Mouse (Mus musculus): ENCODE data around the gene Gpr18. TPM values are rescaled to one million over a fixed set of nuclear protein-coding genes. Genes with fewer than 3 reads are reported as not detected.

The Gpr18 gene
- total RNA-seq (2018; cell fraction: chromatin; rRNA removed), result 1 to 10 TPM in 6 of 26 experiments, under 1 TPM in 8, not detected in 12; 0.33 to 5.1 (median 0.94) TPM
- 10 to 100 TPM in 1 of 26 experiments, 1 to 10 TPM in 14, under 1 TPM in 11; 0.12 to 14.1 (median 2.8) TPM for total RNA-seq (2018; cell fraction: cytosol; rRNA removed)
- total RNA-seq (2018; cell fraction: nucleus; rRNA removed), result 10 to 100 TPM in 1 of 26 experiments, 1 to 10 TPM in 14, under 1 TPM in 1, not detected in 10; 0.44 to 13.9 (median 3.5) TPM
- polyA plus RNA-seq (2018), result 0.20 to 0.28 TPM (median 0.22 TPM) in 3 replicates

- no peaks in the 10 kb centered on the region for H3K79me2 ChIP-seq (ENCODE audit: inconsistent target)
- H3K4me3 ChIP-seq (ENCODE audit: inconsistent target), result no peak within 1 kb of the TSS
- peaks cover 10% of the 10 kb centered on the region; the same call in 1 of the 2 replicates for H3K36me3 ChIP-seq (ENCODE audit: inconsistent target)
- WGBS (ENCODE audit: missing documents), result 17% methylated on average over 8 of the region's 8 CpGs
- peak within 1 kb of the TSS; percentile 18; the same call in 1 of the 2 replicates for H3K27ac ChIP-seq
Observed at GRCm38 (mm10) chr14:121915621-121916020, at the start of gene Gpr18. Gpr18 (minus strand) TSS chr14:121915781.

DNA sequence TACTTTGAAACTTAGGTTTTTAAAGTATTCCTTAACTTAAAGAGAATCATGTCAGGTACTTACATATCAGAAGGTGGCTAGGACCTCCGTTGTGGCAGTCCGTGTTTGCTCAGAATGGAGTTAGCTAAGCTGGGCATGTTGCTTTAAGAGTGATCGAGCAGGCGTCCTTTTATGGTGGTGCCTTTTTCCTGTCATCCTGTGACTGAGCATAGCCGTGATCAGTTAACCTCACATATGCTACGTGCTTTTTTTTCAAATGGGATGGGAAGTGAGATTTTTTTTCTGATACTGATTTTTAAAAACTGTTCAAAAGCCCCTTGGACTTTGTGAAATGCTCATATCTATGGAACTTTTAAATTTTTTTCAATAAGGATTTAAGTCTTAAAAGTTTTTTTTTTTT is 49.4 kb upstream of the Gpr18 start, which contains the start of gene Gpr183:
TSS of gene Gpr183 (minus strand) at position 206 of the 400 bp plus-strand sequence.
- no peaks in the 10 kb centered on the region for H3K36me3 ChIP-seq (ENCODE audit: inconsistent target)
- H3K79me2 ChIP-seq (ENCODE audit: inconsistent target), result peaks cover 60% of the 10 kb centered on the region
- peak within 1 kb of the TSS; percentile 48 for H3K4me3 ChIP-seq (ENCODE audit: inconsistent target)
- 5% methylated on average over 6 of the region's 6 CpGs for WGBS (ENCODE audit: missing documents)
- peak within 1 kb of the TSS; percentile 80 for H3K27ac ChIP-seq

DNA sequence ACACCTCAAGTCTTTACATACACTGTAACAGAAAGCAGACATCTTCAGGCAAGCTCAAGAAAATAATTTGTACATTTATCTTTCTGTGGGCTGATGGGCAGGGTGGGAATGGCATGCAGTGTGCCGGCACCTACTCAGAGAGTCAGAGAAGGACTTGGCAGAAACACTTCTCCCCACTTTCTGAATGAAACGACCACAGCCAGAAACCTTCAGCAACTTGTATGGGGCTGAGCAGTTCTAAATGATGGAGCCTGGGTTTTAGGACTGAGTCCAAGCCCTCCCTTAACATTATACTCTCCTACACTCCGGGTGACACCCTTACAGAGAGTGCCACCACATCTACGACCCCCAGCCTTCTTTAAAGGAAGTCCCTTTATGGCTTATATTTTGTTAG is 48.4 kb upstream of the Gpr18 start:
- Histone ChIP-seq H3K4me3 (ENCODE audit: inconsistent target) (peak overlapping the region; percentile 48), H3K27ac (peak overlapping the region; percentile 80), H3K36me3 (ENCODE audit: inconsistent target) (no peaks in the 10 kb centered on the region), H3K79me2 (ENCODE audit: inconsistent target) (peaks cover 70% of the 10 kb centered on the region)
- 26% methylated on average over 4 of the region's 4 CpGs for WGBS (ENCODE audit: missing documents)

- WGBS (ENCODE audit: missing documents), result 79% methylated on average over 9 of the region's 9 CpGs
- peaks cover 75% of the 10 kb centered on the region for H3K79me2 ChIP-seq (ENCODE audit: inconsistent target)
- no peaks in the 10 kb centered on the region for H3K36me3 ChIP-seq (ENCODE audit: inconsistent target)
- peak overlapping the region; percentile 48 for H3K4me3 ChIP-seq (ENCODE audit: inconsistent target)
- H3K27ac ChIP-seq, result peak overlapping the region; percentile 80
Observed at GRCm38 (mm10) chr14:121963251-121963941, 47.8 kb upstream of the Gpr18 start.

DNA sequence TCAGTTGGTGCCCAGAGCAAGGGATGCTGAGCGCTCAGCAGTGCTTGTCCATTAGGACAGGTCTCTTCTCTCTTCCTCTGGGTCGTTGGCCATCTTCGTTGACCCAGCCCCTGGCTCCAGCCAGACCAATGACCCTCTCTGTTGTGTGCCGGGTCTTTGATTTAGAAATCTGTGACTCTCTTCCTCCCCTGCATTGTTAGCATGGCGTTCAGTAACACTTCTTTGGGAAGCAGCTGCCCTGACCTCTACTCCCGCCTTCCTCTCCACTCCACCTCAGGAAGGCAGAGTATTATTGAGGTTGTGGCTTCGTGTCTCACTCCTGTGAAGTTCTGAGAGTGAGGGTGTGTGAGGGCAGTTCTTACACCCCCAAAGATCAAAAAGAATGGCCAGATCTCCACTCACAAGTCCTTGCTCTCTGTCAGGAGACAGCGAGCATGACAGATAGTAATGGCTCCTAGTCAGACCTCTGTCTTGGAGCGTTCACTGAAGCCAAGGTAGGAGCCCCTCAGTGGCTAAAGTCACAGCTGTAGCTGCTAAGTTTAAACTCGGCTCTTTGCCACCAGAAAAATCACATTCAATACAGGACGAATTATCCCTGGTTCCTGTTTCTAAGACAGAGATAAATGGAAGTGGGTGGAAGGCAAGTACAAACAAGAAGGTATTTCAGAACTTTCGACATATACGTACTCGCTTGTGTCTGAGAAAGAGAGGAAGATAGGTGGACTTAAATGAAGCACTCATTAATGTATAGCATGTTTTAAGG is 46.7 kb upstream of the Gpr18 start:
- Histone ChIP-seq H3K36me3 (ENCODE audit: inconsistent target) (no peaks in the 10 kb centered on the region), H3K4me3 (ENCODE audit: inconsistent target) (peak overlapping the region; percentile 48; the same call in 1 of the 2 replicates), H3K27ac (peak overlapping the region; percentile 80), H3K79me2 (ENCODE audit: inconsistent target) (peaks cover 86% of the 10 kb centered on the region)
- WGBS (ENCODE audit: missing documents), result 56% methylated on average over 14 of the region's 14 CpGs

DNA sequence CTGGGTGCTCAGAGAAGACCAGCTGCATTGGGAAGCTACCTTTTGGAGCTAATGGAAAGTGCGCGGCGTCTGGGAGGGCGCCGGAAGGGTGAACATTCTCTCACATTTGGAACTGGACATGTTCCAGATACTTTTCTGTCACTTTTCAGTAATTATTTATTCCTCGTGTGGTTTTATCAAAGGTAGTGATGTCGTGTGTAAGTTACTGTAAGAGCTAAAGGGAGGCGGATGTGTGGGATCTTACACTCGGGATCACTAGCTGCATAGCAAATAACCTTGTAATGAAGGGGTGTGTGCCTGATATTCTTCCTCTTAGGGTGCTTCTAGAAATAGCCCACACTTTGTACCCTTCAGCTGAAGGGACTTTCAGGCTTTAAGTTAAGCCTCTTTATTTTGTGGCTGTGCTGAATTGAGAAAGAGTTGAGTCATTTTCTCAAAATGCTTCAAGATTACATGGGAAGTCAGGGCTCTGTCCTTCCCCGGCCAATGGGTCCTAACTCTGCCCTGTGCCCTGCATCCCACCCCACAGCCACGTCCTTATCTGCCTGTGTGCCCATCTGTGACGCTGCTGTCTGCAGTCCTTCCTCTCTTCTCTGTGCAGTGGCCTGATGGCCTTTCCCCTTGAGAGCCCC is 46.0 kb upstream of the Gpr18 start:
- no peak overlapping the region; the same call in 1 of the 2 replicates for H3K4me3 ChIP-seq (ENCODE audit: inconsistent target)
- peaks cover 93% of the 10 kb centered on the region for H3K79me2 ChIP-seq (ENCODE audit: inconsistent target)
- WGBS (ENCODE audit: missing documents), result 60% methylated on average over 12 of the region's 12 CpGs
- no peaks in the 10 kb centered on the region for H3K36me3 ChIP-seq (ENCODE audit: inconsistent target)
- peak overlapping the region; percentile 80 for H3K27ac ChIP-seq

GRCm38 (mm10) chr14:121960997-121961396 is 45.4 kb upstream of the Gpr18 start:
- H3K27ac ChIP-seq, result peak overlapping the region; percentile 80
- no peak overlapping the region for H3K4me3 ChIP-seq (ENCODE audit: inconsistent target)
- H3K79me2 ChIP-seq (ENCODE audit: inconsistent target), result peaks cover 99% of the 10 kb centered on the region
- no peaks in the 10 kb centered on the region for H3K36me3 ChIP-seq (ENCODE audit: inconsistent target)
- 91% methylated on average over 6 of the region's 6 CpGs for WGBS (ENCODE audit: missing documents)

GRCm38 (mm10) chr14:121960531-121960930 is 45.0 kb upstream of the Gpr18 start:
- Histone ChIP-seq H3K36me3 (ENCODE audit: inconsistent target) (no peaks in the 10 kb centered on the region), H3K4me3 (ENCODE audit: inconsistent target) (no peak overlapping the region), H3K27ac (peak overlapping the region; percentile 80), H3K79me2 (ENCODE audit: inconsistent target) (peaks cover 100% of the 10 kb centered on the region)
- 23% methylated on average over 2 of the region's 2 CpGs for WGBS (ENCODE audit: missing documents)

- peaks cover 100% of the 10 kb centered on the region for H3K79me2 ChIP-seq (ENCODE audit: inconsistent target)
- H3K4me3 ChIP-seq (ENCODE audit: inconsistent target), result no peak overlapping the region
- peak overlapping the region; percentile 52; the same call in 1 of the 2 replicates for H3K27ac ChIP-seq
- no peaks in the 10 kb centered on the region for H3K36me3 ChIP-seq (ENCODE audit: inconsistent target)
- 82% methylated on average over 2 of the region's 4 CpGs for WGBS (ENCODE audit: missing documents)
Observed at GRCm38 (mm10) chr14:121960031-121960430, 44.5 kb upstream of the Gpr18 start.

- WGBS (ENCODE audit: missing documents), result 97% methylated on average over 3 of the region's 3 CpGs
Observed at GRCm38 (mm10) chr14:121959538-121959980, 44.0 kb upstream of the Gpr18 start.

DNA sequence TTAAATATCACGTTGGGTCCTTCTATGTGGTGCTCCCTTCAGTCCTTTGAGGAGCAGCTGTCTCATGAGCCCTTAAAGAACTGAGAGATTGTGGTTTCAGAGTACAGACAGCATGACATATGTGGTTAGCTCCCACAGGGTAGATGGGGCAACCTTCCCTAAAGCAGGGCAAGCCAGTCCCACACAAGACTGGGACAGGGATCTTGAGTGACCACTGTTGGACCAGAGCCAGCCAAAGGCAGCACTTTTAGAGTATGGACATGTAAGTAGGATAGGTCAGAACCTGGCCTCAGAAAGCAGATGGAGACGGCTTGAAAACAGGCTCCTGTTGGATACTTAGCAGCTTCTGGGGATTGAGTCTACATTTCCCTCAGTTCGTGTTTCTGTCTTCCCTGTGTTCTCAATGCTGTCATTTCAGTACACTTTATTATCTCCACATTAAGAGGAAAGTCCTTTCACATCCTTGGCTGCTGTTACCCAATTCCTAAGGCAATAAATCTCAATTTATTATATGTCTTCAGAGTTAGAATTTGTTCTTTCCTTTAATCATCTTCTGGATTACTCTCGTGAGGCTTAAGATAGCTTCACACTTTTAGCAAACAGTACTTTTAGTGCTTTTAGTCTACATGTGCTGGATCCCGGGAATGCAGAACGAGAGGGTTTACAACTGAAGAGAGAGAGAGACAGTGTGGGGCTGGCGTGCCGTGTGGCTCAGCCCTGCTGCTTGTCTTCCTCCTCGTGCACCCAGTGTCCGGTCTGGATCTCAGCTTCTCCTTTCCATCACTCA is 43.4 kb upstream of the Gpr18 start:
- peaks cover 100% of the 10 kb centered on the region for H3K79me2 ChIP-seq (ENCODE audit: inconsistent target)
- H3K4me3 ChIP-seq (ENCODE audit: inconsistent target), result no peak overlapping the region
- H3K27ac ChIP-seq, result peak overlapping the region; percentile 52
- H3K36me3 ChIP-seq (ENCODE audit: inconsistent target), result no peaks in the 10 kb centered on the region
- WGBS (ENCODE audit: missing documents), result 32% methylated on average over 9 of the region's 10 CpGs

More at GRCm38 (mm10) chr14:121959538-121959980, 44.0 kb upstream of the Gpr18 start:
- Histone ChIP-seq H3K79me2 (ENCODE audit: inconsistent target) (peaks cover 100% of the 10 kb centered on the region), H3K27ac (peak overlapping the region; percentile 52), H3K36me3 (ENCODE audit: inconsistent target) (no peaks in the 10 kb centered on the region), H3K4me3 (ENCODE audit: inconsistent target) (no peak overlapping the region)

DNA sequence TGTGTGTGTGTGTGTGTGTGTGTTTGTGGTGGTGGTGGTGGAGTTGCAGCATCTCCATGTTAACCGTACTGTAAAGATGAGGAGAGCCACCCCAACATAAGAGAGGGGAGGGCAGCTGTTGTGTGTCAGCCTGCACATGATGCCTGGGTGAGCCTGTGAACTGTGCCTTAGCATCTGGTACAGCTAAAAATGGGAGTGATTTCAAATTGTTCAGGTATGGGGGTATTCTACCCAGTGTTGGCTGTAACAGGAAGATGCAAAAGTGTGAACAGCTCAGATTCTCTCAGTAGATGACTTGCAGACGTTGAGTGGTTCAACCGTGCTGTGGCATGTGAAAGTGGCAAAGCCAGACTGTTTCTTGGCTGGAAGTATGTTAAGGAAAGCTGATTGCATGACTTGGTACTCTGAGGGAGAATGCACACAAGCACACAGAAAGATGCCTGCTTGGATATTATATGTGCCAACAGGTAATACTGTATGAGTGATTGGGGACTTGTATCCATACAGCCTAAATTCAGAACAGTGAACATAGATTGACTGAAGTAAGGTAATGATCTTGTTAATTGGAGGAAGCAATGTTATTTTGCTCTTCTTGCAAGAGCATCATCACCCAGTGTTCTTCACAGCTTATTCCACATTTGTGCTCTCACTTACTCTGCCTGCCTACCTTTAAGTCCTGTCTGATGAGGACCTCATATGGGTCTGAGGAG is 42.6 kb upstream of the Gpr18 start:
- H3K27ac ChIP-seq, result 0 out of 2 replicates have a peak overlapping the region, but pooled peaks have one; percentile 52
- no peaks in the 10 kb centered on the region for H3K36me3 ChIP-seq (ENCODE audit: inconsistent target)
- 65% methylated on average over 3 of the region's 3 CpGs for WGBS (ENCODE audit: missing documents)
- no peak overlapping the region for H3K4me3 ChIP-seq (ENCODE audit: inconsistent target)
- peaks cover 100% of the 10 kb centered on the region for H3K79me2 ChIP-seq (ENCODE audit: inconsistent target)
